Mouse (Mus musculus) forebrain, postnatal 0 days (tissue): ENCODE results near the gene Bcl2l12. TPM values are rescaled to one million over a fixed set of nuclear protein-coding genes. Genes with fewer than 3 reads are reported as not detected.

Experiments
- ATAC-seq: fragments of 200-750 bp; cut with Nextera tagmentation; 2 replicates; pipeline ENCODE4 v1.8.0; 2017; ENCODE audit warnings: mild to moderate bottlenecking, moderate library complexity
- DNase-seq: peaks from one replicate; pipeline ENCODE4 v3.0.0-alpha.2; 2015
- H3K27ac ChIP-seq: fragments of 300-500 bp; sonication (generic); 2 replicates; pipeline ENCODE4 v1.5.1; 2014; ENCODE audit warnings: low read depth, mild to moderate bottlenecking, antibody characterized with exemption, low read length, moderate library complexity, mixed read lengths
- H3K27me3 ChIP-seq: fragments of 300-500 bp; sonication (generic); 2 replicates; pipeline ENCODE4 v1.6.1; 2014; ENCODE audit warnings: mild to moderate bottlenecking, low read length, mixed read lengths; ENCODE audit not compliant: insufficient read depth
- H3K36me3 ChIP-seq: fragments of 300-500 bp; sonication (generic); 2 replicates; pipeline ENCODE4 v1.6.1; 2014; ENCODE audit warnings: mild to moderate bottlenecking, moderate library complexity; ENCODE audit not compliant: insufficient read depth
- H3K4me1 ChIP-seq: fragments of 300-500 bp; sonication (generic); 2 replicates; pipeline ENCODE4 v1.6.1; 2014; ENCODE audit warnings: antibody characterized with exemption; ENCODE audit not compliant: insufficient read depth
- H3K4me2 ChIP-seq: fragments of 300-500 bp; sonication (generic); 2 replicates; pipeline ENCODE4 v1.6.1; 2014; ENCODE audit warnings: low read depth, mild to moderate bottlenecking, moderate library complexity
- H3K4me3 ChIP-seq: fragments of 300-500 bp; sonication (generic); 2 replicates; pipeline ENCODE4 v1.5.1; 2014; ENCODE audit warnings: low read depth, low read length, mixed read lengths
- H3K9ac ChIP-seq: fragments of 300-500 bp; sonication (generic); 2 replicates; pipeline ENCODE4 v1.6.1; 2014; ENCODE audit warnings: mild to moderate bottlenecking
- H3K9me3 ChIP-seq: fragments of 300-500 bp; sonication (generic); 2 replicates; pipeline ENCODE4 v1.6.1; 2016; ENCODE audit warnings: low read length
- CTCF ChIP-seq: sonication (generic); IDR thresholded peaks from 2 replicates; pipeline ENCODE4 v1.5.1; 2016; ENCODE audit warnings: antibody characterized with exemption, control low read depth, low read depth
- WGBS: fragments of 180-500 bp; shearing (Covaris S2); extraction: QIAGEN DNeasy Blood & Tissue Kit; methylation state at CpG from one replicate; pipeline ENCODE4 v1.1.7; 2014; 5-methylcytosine and 5-hydroxymethylcytosine counted together
- polyA plus RNA-seq: library from polyadenylated mRNA; unstranded; fragments of >200 nt; fragmentation: Nextera tagmentation; extraction: Ambion mirVana; gene quantifications from 2 replicates; pipeline ENCODE4 v1.2.1, GENCODE M21; 2015
- total RNA-seq: library from RNA; depleted of rRNA; stranded (reverse); fragments of >200 nt; gene quantifications from 2 replicates; pipeline ENCODE4 v1.2.3, GENCODE M21; 2014

Gene Bcl2l12
- total and polyA plus RNA-seq, 2 experiments from 2014 or later, result 7.5 to 7.8 TPM

GRCm38 (mm10) chr7:45013366-45014095, 15.0 kb upstream of the Bcl2l12 start:
- no peak overlapping the region for H3K4me3 ChIP-seq
- no peak overlapping the region for H3K27ac ChIP-seq
- no peaks in the 10 kb centered on the region for H3K9me3 ChIP-seq
- DNase-seq (no peak), ATAC-seq (no peak)
- no peak overlapping the region for H3K4me2 ChIP-seq
- H3K9ac ChIP-seq, result no peak overlapping the region
- peaks cover 17% of the 10 kb centered on the region for H3K4me1 ChIP-seq
- TF ChIP-seq CTCF, result no peak
- WGBS, result 96% methylated on average over 16 of the region's 16 CpGs
- no peaks in the 10 kb centered on the region for H3K27me3 ChIP-seq
- peaks cover 48% of the 10 kb centered on the region for H3K36me3 ChIP-seq

GRCm38 (mm10) chr7:45012824-45013223, 14.3 kb upstream of the Bcl2l12 start:
- H3K27me3 ChIP-seq, result no peaks in the 10 kb centered on the region
- ATAC-seq, result no peak
- H3K9me3 ChIP-seq, result no peaks in the 10 kb centered on the region
- no peak overlapping the region for H3K4me3 ChIP-seq
- no peak overlapping the region for H3K4me2 ChIP-seq
- no peak for DNase-seq
- H3K9ac ChIP-seq, result no peak overlapping the region
- H3K36me3 ChIP-seq, result peaks cover 55% of the 10 kb centered on the region
- no peak for TF ChIP-seq CTCF
- H3K27ac ChIP-seq, result no peak overlapping the region
- H3K4me1 ChIP-seq, result peaks cover 17% of the 10 kb centered on the region
- 85% methylated on average over 4 of the region's 4 CpGs for WGBS

- no peak overlapping the region for H3K4me2 ChIP-seq
- no peak for TF ChIP-seq CTCF
- H3K36me3 ChIP-seq, result peaks cover 63% of the 10 kb centered on the region
Measured at GRCm38 (mm10) chr7:45012011-45012410, 13.5 kb upstream of the Bcl2l12 start.

GRCm38 (mm10) chr7:45008411-45008810, 9.9 kb upstream of the Bcl2l12 start:
- no peak overlapping the region for H3K4me3 ChIP-seq
- TF ChIP-seq CTCF, result no peak
- DNase-seq, result no peak

More at GRCm38 (mm10) chr7:45012011-45012410, 13.5 kb upstream of the Bcl2l12 start:
- Histone ChIP-seq H3K27ac (no peak overlapping the region), H3K4me3 (no peak overlapping the region), H3K4me1 (peaks cover 15% of the 10 kb centered on the region), H3K9me3 (no peaks in the 10 kb centered on the region), H3K9ac (no peak overlapping the region), H3K27me3 (no peaks in the 10 kb centered on the region)
- DNase-seq, result no peak
- 95% methylated on average over 6 of the region's 6 CpGs for WGBS
- no peak for ATAC-seq

GRCm38 (mm10) chr7:45007846-45008245, 9.3 kb upstream of the Bcl2l12 start:
- Histone ChIP-seq H3K27me3 (no peaks in the 10 kb centered on the region), H3K9ac (no peak overlapping the region), H3K4me2 (no peak overlapping the region), H3K4me1 (no peaks in the 10 kb centered on the region), H3K36me3 (peaks cover 90% of the 10 kb centered on the region), H3K4me3 (no peak overlapping the region), H3K9me3 (no peaks in the 10 kb centered on the region), H3K27ac (no peak overlapping the region)
- no peak for ATAC-seq
- no peak for DNase-seq
- no peak for TF ChIP-seq CTCF
- 96% methylated on average over 30 of the region's 30 CpGs for WGBS

More at GRCm38 (mm10) chr7:45008411-45008810, 9.9 kb upstream of the Bcl2l12 start:
- no peak for ATAC-seq
- Histone ChIP-seq H3K4me2 (no peak overlapping the region), H3K36me3 (peaks cover 89% of the 10 kb centered on the region), H3K27me3 (no peaks in the 10 kb centered on the region), H3K27ac (no peak overlapping the region), H3K9ac (no peak overlapping the region), H3K4me1 (no peaks in the 10 kb centered on the region), H3K9me3 (no peaks in the 10 kb centered on the region)
- 96% methylated on average over 19 of the region's 19 CpGs for WGBS

DNA sequence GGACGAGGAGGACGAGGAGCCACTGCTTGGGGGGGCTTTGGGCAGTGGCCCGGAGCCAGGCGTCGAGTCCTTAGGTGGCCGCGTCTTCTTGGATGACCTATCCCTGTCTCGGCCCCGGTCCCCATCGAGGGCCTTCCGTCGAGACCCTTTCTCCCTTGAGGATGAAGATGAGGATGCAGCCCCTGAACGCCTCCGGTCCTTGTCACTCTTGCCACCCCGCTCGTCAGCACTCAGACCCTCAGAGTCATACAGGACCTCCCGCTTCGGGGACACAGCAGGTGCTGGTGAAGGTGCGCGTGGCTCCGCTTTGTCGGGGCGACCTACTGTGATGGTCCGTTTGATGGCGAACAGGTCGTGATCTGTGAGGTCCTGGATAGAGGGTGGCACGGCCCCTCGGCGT, 8.6 kb upstream of the Bcl2l12 start:
- ATAC-seq, result no peak
- Histone ChIP-seq H3K27me3 (no peaks in the 10 kb centered on the region), H3K4me2 (no peak overlapping the region), H3K36me3 (peaks cover 90% of the 10 kb centered on the region), H3K9ac (no peak overlapping the region), H3K9me3 (no peaks in the 10 kb centered on the region), H3K27ac (no peak overlapping the region), H3K4me3 (no peak overlapping the region), H3K4me1 (no peaks in the 10 kb centered on the region)
- TF ChIP-seq CTCF, result no peak
- DNase-seq, result no peak
- 96% methylated on average over 29 of the region's 29 CpGs for WGBS

DNA sequence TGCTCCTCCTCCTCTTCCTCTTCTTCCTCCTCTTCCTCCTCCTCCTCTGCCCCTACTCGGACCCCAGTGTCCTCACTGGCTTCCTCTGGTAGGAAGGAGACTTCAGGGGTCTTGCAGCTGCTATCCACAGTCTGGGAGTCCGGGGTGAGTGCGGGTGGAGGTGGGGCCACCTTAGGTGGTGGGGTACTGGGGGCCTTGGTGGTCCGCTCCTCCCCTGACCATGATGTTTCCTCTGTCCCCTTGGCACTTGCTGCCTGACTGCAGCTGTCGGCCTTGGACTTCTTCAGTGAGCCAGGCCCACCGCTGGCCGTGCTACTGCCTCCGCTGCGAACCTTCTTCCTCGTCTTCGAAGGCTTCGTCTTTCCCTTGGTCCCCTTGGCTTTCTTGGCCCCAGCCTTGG, 8.0 kb upstream of the Bcl2l12 start:
- DNase-seq (no peak), ATAC-seq (no peak)
- Histone ChIP-seq H3K4me1 (no peaks in the 10 kb centered on the region), H3K9me3 (no peaks in the 10 kb centered on the region), H3K4me3 (no peak overlapping the region), H3K4me2 (no peak overlapping the region), H3K36me3 (peaks cover 90% of the 10 kb centered on the region), H3K9ac (no peak overlapping the region), H3K27ac (no peak overlapping the region), H3K27me3 (no peaks in the 10 kb centered on the region)
- 94% methylated on average over 12 of the region's 12 CpGs for WGBS
- TF ChIP-seq CTCF, result no peak
